Mouse (Mus musculus): Measurements from ENCODE around the gene Cdh1.
A peak's percentile ranks its signal among the peaks of the same experiment; 100 is the strongest.
"Not testable (repeated sequence)": the region's sequence is repeated elsewhere in the genome, so short reads cannot be mapped to it uniquely, and the experiment has no call there.

Gene Cdh1

GRCm38 (mm10) chr8:106595623-106596022 lies 7.5 kb upstream of the Cdh1 start:
- DNase-seq, result not testable (repeated sequence)

GRCm38 (mm10) chr8:106597067-106597466 lies 6.1 kb upstream of the Cdh1 start:
- no peak for DNase-seq

- DNase-seq, result no peak
These were observed 3.7 kb upstream of the Cdh1 start for GRCm38 (mm10) chr8:106599265-106599979.

DNA sequence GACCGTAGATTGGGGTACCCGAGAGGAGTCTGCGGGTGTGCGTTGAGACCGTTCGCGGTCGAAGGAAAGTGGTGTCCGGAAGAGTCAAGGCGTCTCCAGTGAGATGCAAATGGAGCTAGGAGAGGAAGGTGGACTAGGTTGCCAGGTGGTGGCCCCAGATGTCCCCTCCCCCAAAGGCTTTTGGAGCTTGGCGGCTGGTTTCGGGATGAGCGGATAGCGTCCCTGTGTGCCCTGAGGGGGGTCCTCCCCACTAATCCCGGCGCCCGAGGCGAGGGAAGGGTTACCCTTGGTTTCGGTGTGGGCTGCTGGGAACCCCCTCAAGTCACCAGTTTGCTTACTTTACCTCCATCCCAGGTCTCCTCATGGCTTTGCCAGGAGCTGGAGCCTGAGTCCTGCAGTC lies 782 bp downstream of the Cdh1 start:
- no peak for DNase-seq

DNA sequence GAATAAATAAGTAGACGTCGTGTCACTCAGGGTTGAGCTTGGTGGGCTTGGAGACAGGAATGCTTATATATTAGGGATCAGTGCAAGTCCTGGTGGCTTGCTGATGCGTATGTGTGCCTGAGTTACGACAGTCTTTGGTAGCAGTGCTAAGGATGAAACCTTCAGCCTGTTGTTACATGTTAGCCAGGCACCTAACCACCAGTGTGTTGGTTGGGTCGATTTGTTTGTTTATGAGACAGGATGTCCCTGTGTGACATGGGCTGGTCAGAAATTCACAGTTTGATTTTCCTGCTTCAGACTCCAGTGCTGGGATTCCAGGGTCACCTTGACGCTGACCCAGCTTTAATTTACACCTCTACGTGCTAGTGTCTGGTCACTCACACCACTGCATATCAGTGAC lies 2.5 kb downstream of the Cdh1 start:
- no peak for DNase-seq

GRCm38 (mm10) chr8:106606121-106606520 lies 3.0 kb downstream of the Cdh1 start:
- DNase-seq, result no peak

GRCm38 (mm10) chr8:106606601-106607145 lies 3.5 kb downstream of the Cdh1 start:
- no peak for DNase-seq

DNA sequence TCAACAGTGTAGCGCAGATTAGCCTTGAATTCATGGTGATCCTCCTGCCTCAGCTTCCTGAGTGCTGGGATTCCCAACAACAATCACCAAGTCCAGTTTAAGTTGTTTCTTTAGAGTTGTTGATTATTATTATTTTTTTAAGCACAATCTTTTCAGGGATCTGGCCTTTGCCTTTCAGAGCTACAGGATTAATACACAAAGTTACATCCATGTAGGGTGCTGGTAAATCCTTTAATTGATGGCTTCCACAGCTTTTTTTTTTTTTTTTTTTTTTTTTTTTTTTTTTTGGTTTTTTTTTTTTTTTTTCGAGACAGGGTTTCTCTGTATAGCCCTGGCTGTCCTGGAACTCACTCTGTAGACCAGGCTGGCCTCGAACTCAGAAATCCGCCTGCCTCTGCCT lies 4.6 kb downstream of the Cdh1 start:
- not testable (repeated sequence) for DNase-seq

GRCm38 (mm10) chr8:106608425-106608824 lies 5.3 kb downstream of the Cdh1 start:
- DNase-seq, result no peak

GRCm38 (mm10) chr8:106609076-106609903 lies 6.1 kb downstream of the Cdh1 start:
- DNase-seq, result no peak

DNA sequence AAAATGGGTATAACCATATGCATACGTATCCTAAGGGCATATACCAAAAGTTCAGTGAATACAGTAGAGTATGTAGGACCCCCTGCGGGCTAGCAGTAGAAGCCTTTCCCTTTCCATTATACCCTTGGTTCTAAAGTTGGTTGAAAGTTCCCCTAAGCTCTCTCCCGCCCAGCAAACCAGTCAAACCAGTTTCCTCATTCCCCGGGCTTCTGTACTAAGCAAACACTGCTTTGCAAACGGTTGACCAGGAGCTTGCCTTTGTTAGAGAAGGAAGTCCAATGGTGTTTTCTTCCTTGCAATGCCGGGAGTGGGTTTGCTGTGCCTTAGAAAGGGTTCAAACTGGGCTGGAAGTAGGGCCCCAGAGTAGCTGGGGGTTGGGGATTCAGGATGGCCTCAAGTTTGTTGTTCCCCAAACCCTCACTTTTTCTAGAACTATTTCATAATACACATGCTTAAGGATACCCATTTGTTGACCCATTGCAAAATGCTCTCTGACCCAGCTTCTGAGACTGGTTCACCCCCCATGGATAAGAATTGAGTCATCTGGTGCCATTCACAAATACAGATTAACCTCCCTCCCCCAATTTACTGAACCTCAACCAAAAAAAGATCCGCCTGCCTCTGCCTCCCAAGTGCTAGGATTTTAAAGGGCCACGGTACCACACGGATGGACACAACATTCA lies 7.9 kb downstream of the Cdh1 start:
- no peak for DNase-seq

DNA sequence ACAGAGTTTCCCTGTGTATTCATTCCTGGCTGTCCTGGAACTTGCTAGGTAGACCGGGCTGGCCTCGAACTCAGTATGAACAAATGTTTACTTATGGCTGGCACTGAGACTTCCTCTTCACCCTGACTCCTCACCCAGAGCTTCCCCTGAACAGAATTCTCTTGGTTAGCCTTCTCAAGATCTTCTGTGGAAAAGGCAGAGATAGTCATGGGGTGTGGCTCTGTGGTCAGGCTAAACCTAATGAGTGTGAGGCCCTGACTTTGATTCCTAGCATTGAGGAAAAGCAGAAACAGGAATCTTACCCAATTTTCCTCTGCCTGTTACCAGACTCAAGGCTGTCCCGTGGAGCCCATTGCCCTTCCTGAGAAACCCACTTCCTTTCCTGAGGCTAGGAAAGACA lies 8.9 kb downstream of the Cdh1 start:
- no peak for DNase-seq

GRCm38 (mm10) chr8:106614704-106615103 lies 11.6 kb downstream of the Cdh1 start:
- DNase-seq, result no peak

DNA sequence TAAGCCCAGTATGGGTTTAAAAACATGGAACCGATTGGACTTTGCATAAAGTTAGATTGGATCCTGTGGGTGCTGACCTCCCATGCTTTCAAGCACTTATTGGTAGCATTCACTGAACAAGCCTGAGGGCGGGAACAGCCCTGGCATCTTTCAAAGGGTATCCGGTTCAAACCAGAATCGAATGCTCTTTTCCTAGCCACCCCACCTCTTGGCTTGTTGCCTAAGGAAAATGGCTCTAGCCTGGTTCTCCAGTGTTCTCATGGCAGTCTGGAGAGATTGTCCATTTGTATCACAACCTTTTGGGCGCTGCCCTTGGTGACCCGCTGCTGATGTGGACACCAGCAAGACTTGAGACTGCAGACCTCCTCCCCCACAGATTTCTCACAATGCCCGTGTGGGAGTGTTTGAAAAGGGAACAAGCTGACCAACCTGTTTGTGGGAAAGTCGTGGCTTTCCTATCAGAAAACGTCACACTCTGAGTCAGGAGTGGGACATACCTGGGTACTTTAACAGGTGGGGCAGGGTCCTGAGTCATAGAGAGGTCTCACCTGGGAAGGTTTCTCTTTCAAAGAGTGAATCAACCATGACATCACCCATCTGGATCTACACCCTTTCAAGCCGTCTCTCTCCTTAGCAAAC lies 12.6 kb downstream of the Cdh1 start:
- no peak for DNase-seq

GRCm38 (mm10) chr8:106616679-106617078 lies 13.5 kb downstream of the Cdh1 start:
- DNase-seq, result no peak

GRCm38 (mm10) chr8:106617196-106617595 lies 14.0 kb downstream of the Cdh1 start:
- no peak for DNase-seq

- DNase-seq, result no peak
These were observed 14.7 kb downstream of the Cdh1 start for GRCm38 (mm10) chr8:106617865-106618264.

DNA sequence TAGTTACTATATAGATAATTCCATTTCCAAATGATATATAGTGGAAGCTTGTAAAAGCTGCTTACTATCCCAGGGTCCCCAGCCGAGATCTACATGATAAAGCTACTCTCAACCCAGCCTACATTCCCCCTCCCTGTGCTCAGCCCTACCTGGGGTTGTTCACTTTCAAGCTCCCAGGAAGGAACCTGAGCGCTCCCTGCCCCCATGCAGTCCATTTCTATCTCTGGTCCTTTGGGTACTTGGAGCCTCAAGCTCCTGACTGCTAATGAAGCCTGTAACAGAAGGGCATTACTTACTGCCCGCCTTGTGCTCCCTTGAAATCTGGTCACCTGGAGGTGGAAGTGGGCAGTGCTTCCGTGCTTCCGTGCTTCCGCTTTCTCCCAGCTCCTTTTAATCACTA lies 15.2 kb downstream of the Cdh1 start:
- DNase-seq, result no peak

DNA sequence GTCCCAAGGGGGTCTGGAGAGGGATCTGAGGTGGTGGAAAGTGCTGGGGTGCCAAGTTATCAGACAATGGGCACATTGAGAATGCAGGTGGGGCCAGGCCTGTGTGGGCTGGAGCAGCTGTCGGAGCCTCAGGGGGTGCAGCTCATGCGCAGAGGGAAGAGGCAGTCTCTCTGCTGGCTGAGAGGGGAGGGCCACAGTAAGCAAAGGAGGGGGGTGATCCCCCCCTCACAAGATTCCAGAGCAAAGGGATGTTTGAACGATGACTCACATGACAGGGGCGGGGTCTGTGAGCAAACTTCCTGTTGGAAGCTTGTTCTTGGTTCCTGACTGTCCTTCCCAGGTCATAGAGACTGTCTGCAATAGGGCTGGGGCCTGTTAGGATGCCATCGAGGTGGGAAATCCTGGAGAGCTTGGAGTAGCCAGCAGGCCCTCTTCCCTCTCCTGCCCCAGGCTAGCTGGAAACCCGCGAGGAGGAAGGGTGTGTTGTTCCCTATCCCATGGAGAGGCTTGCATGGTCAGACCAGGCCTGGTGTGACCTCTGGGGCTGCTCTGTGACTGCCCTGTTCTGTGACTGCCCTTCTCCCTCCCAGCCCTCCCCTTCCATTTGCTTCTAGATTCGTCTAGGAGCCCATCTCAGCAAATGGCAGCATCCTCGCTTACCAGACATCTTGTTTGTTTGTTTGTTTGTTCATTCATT lies 16.5 kb downstream of the Cdh1 start:
- DNase-seq, result peak; percentile 94

DNA sequence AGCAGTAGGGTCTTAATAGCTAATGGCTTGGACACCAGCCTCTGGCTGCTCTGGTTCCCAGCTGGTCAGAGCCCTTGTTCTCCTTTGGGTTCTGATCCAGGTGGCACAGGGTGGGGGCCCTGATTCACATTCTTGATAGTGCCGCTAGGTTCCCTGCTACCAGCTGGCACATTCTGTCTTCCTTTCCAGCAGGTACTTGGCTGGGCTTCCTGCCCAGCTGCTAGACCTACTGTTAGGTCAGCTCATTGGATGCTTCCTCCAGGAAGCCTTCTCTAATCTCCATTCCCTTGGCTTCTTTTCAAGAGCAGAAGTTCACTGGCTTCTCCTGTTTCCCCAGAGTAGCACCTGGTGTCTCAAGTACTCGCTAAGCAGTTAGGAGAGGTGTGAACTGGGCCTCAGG lies 17.3 kb downstream of the Cdh1 start:
- DNase-seq, result no peak

GRCm38 (mm10) chr8:106623016-106623415 lies 19.9 kb downstream of the Cdh1 start:
- DNase-seq, result no peak

DNA sequence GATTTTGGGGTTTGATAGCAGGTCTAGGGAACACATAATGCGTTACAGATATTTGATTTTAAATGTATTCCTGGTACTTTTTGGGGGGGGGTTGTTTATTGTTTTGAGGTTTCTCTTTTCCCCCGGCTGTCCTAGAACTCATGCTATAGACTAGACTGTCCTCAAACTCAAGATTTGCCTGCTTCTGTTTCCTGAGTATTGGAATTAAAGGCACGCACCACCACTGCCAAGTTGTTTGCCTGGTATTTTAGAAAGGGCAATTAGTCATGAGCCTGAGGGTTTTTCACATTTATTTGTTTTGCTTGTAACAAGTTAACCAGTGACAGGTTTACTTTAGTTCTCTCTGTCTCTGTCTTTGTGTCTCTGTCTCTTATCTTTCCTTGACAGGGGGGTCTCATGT lies 20.3 kb downstream of the Cdh1 start:
- no peak for DNase-seq

All from heart, adult 11 months (tissue).